In genomic region chr5:149731776-149732175, GRCm38 (mm10) we compare ENCODE assay signal across 19 mouse cellular contexts. TPM values are rescaled to one million over a fixed set of nuclear protein-coding genes. Genes with fewer than 3 reads are reported as not detected.
DNase-seq lines count a peak whose midpoint lies in the region; ATAC-seq and TF ChIP-seq lines count a peak whose summit lies in the region.
"Had no signal": no experiment of that assay in that cellular context is flagged by ENCODE, and none has a peak within 500 bp of the region (broad histone marks: within the 10 kb centered on the region; RNA-seq: fewer than 3 reads in every experiment).

No protein-coding gene starts in this region.

- H3K9ac ChIP-seq in hindbrain, postnatal 0 days (replicated peaks; ENCODE audit: low read length): no peak overlapping the region
- no peak overlapping the region for H3K9ac ChIP-seq in hindbrain, embryonic 16.5 days (ENCODE audit: low read depth, low read length)
- no peak overlapping the region for H3K9ac ChIP-seq in lung, postnatal 0 days (replicated peaks; ENCODE audit: low read depth)
- H3K9ac ChIP-seq: kidney, embryonic 15.5 days; neural tube, embryonic 13.5 days had no signal

- no peaks in the 10 kb centered on the region for H3K4me1 ChIP-seq in hindbrain, postnatal 0 days (ENCODE audit: insufficient read depth, low read length)
- no peaks in the 10 kb centered on the region for H3K4me1 ChIP-seq in hindbrain, embryonic 16.5 days (ENCODE audit: control insufficient read depth, insufficient read depth, low read depth, low read length)
- no peaks in the 10 kb centered on the region for H3K4me1 ChIP-seq in lung, postnatal 0 days (ENCODE audit: insufficient read depth, low read depth, low read length)
- H3K4me1 ChIP-seq in small intestine, adult 2 months (ENCODE audit: control insufficient read depth, insufficient read depth, insufficient read length, low read length): no peaks in the 10 kb centered on the region
- H3K4me1 ChIP-seq: kidney, embryonic 15.5 days; megakaryocyte, embryonic 14.5 days; neural tube, embryonic 13.5 days had no signal

- TF ChIP-seq POLR2A in small intestine, adult 2 months (IDR thresholded peaks at IDR 0.05; ENCODE audit: low read depth, low read length): no peak

- H3K4me3 ChIP-seq in hindbrain, postnatal 0 days (ENCODE audit: low read length): no peak overlapping the region
- no peak overlapping the region for H3K4me3 ChIP-seq in hindbrain, embryonic 16.5 days (ENCODE audit: low read length)
- no peak overlapping the region for H3K4me3 ChIP-seq in lung, postnatal 0 days (ENCODE audit: low read depth, low read length)
- no peak overlapping the region for H3K4me3 ChIP-seq in small intestine, adult 2 months (ENCODE audit: low read depth, low read length)
- H3K4me3 ChIP-seq: kidney, embryonic 15.5 days; megakaryocyte, embryonic 14.5 days; neural tube, embryonic 13.5 days had no signal

- intact Hi-C loops in left cerebral cortex, postnatal 36 days (cut with DNase I): no loop called here

- no peak for ATAC-seq in hindbrain, postnatal 0 days
- ATAC-seq in hindbrain, embryonic 16.5 days: no peak
- ATAC-seq in lung, postnatal 0 days: no peak
- ATAC-seq: forebrain, embryonic 16.5 days had no signal

- DNase-seq in hindbrain, postnatal 0 days (ENCODE audit: low spot score): no peak
- DNase-seq in lung, postnatal 36 days: peak; percentile 4
- DNase-seq in lung, postnatal 0 days (ENCODE audit: low spot score): no peak
- peak; percentile 49 to 56 for DNase-seq in adrenal gland, postnatal 36 days
- DNase-seq in left cerebral cortex, postnatal 36 days (ENCODE audit: low spot score in 2 of 2): no peak
- no peak for DNase-seq in ovary, postnatal 10 days (ENCODE audit: low spot score)
- DNase-seq: cerebellum, postnatal 10 days; gastrocnemius, postnatal 14 days; heart, postnatal 14 days; left cerebral cortex, postnatal 4 days; lung, adult 18-20 months; right cerebral cortex, postnatal 4 days; thymus, postnatal 14 days had no signal

- peak; percentile 23; the same call in 1 of the 2 replicates for TF ChIP-seq CTCF in hindbrain, postnatal 0 days (IDR thresholded peaks at IDR 0.05; ENCODE audit: low read depth)
- no peak for TF ChIP-seq CTCF in lung, postnatal 0 days (IDR thresholded peaks at IDR 0.05)
- peak; percentile 41; the same call in 1 of the 2 replicates for TF ChIP-seq CTCF in small intestine, adult 2 months (IDR thresholded peaks at IDR 0.05; ENCODE audit: extremely low read depth, insufficient read length, insufficient replicate concordance, low read depth, low read length)

- H3K4me2 ChIP-seq in hindbrain, postnatal 0 days (ENCODE audit: low read depth, low read length): no peak overlapping the region
- H3K4me2 ChIP-seq in hindbrain, embryonic 16.5 days (ENCODE audit: low read length): no peak overlapping the region
- no peak overlapping the region for H3K4me2 ChIP-seq in lung, postnatal 0 days (replicated peaks; ENCODE audit: low read depth, low read length)
- H3K4me2 ChIP-seq: kidney, embryonic 15.5 days; neural tube, embryonic 13.5 days had no signal

- no peak for TF ChIP-seq EP300 in lung, postnatal 0 days (IDR thresholded peaks at IDR 0.05)

- no peaks in the 10 kb centered on the region for H3K27me3 ChIP-seq in hindbrain, postnatal 0 days (ENCODE audit: insufficient read depth, low read length)
- no peaks in the 10 kb centered on the region for H3K27me3 ChIP-seq in hindbrain, embryonic 16.5 days (replicated peaks; ENCODE audit: control insufficient read depth, insufficient read depth, low read length)
- no peaks in the 10 kb centered on the region for H3K27me3 ChIP-seq in lung, postnatal 0 days (replicated peaks; ENCODE audit: insufficient read depth, low read length)
- no peaks in the 10 kb centered on the region for H3K27me3 ChIP-seq in small intestine, adult 2 months (ENCODE audit: control insufficient read depth, insufficient read depth, low read length)
- H3K27me3 ChIP-seq: kidney, embryonic 15.5 days; megakaryocyte, embryonic 14.5 days; neural tube, embryonic 13.5 days had no signal

- H3K9me3 ChIP-seq in hindbrain, postnatal 0 days (ENCODE audit: low read length): no peaks in the 10 kb centered on the region
- peaks cover 5% of the 10 kb centered on the region; the same call in 1 of the 2 replicates for H3K9me3 ChIP-seq in hindbrain, embryonic 16.5 days (ENCODE audit: control insufficient read depth, low read length)
- H3K9me3 ChIP-seq in lung, postnatal 0 days (ENCODE audit: low read length): no peaks in the 10 kb centered on the region

- no peak overlapping the region for H3K27ac ChIP-seq in hindbrain, postnatal 0 days
- H3K27ac ChIP-seq in hindbrain, embryonic 16.5 days (ENCODE audit: low read depth, low read length): no peak overlapping the region
- H3K27ac ChIP-seq in lung, postnatal 0 days (ENCODE audit: low read length): no peak overlapping the region
- H3K27ac ChIP-seq in small intestine, adult 2 months (ENCODE audit: insufficient read depth, low read depth, low read length): no peak overlapping the region
- H3K27ac ChIP-seq: kidney, embryonic 15.5 days; neural tube, embryonic 13.5 days had no signal

- H3K36me3 ChIP-seq in hindbrain, postnatal 0 days (ENCODE audit: insufficient read depth, low read length): no peaks in the 10 kb centered on the region
- peaks cover 3% of the 10 kb centered on the region; the same call in 1 of the 2 replicates for H3K36me3 ChIP-seq in hindbrain, embryonic 16.5 days (ENCODE audit: control insufficient read depth, insufficient read depth, low read length)
- H3K36me3 ChIP-seq in lung, postnatal 0 days (ENCODE audit: insufficient read depth, low read length): no peaks in the 10 kb centered on the region
- H3K36me3 ChIP-seq in small intestine, adult 2 months (ENCODE audit: control insufficient read depth, insufficient read depth, low read length): peaks cover 18% of the 10 kb centered on the region

- 87% methylated on average over 8 of the region's 8 CpGs for WGBS in hindbrain, postnatal 0 days
- 89% methylated on average over 8 of the region's 8 CpGs for WGBS in hindbrain, embryonic 16.5 days
- 90% methylated on average over 8 of the region's 8 CpGs for WGBS in lung, postnatal 0 days
- 92% methylated on average over 8 of the region's 8 CpGs for WGBS in small intestine, adult 2 months

RNA-seq across cellular contexts. Expression of gene B3glct, which starts 53.7 kb away (rescaled TPM):
- 18.7 and 22.4 TPM in 2 replicates for total RNA-seq in hindbrain, postnatal 0 days (2014; rRNA removed)
- polyA plus RNA-seq in hindbrain, postnatal 0 days (2015; fragmentation: Nextera tagmentation; extraction: Ambion mirVana): 13.1 and 14.4 TPM in 2 replicates
- polyA plus RNA-seq in hindbrain, embryonic 16.5 days (2015; fragmentation: Nextera tagmentation; extraction: Ambion mirVana): 13.8 and 16.0 TPM in 2 replicates
- polyA plus RNA-seq in lung, postnatal 0 days (2015; fragmentation: Nextera tagmentation; extraction: Ambion mirVana): 5.0 and 5.1 TPM in 2 replicates
- 10 to 100 TPM; 27.3 to 28.9 TPM for total RNA-seq in adrenal gland, postnatal 36 days (2021)
- polyA plus RNA-seq in small intestine, adult 2 months (2012; rRNA removed): 3.5 and 4.8 TPM in 2 replicates
- total RNA-seq in left cerebral cortex, postnatal 36 days (2021): 10 to 100 TPM; 13.5 to 14.7 TPM

Comparison
In these comparisons a context has a peak if more than half of its experiments do, and no peak if none do; other contexts are left out.
1. DNase-seq: peak in lung, postnatal 36 days (single experiment) and adrenal gland, postnatal 36 days (2 of 2); none in hindbrain, postnatal 0 days (single experiment), lung, postnatal 0 days (single experiment), left cerebral cortex, postnatal 36 days (0 of 2) and ovary, postnatal 10 days (single experiment).